Mouse (Mus musculus): ENCODE results near the gene Gimap1. TPM values are rescaled to one million over a fixed set of nuclear protein-coding genes. Genes with fewer than 3 reads are reported as not detected.

Gene Gimap1
- total and polyA plus RNA-seq, 3 experiments, result 54.5 to 144 (median 91.8) TPM

DNA sequence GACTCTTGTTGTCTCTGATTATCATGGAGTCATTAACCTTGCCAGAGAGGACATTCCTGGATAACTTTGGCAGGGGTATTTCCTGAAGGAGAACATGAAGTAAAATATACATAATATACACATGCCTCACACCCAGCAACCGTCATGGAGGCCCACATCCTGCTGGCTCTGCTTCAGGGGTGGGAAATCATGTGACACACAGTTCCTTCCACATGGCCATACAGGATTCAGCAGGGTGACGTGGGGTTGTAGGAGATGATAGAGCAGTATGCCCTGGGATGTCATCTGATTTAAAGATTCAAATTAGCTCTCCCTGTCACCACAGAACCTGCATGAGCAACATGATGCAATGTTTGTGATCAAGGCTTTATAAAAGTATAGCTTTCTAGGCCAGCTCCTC, 49.0 kb downstream of the Gimap1 start:
- dilution Hi-C loops (cut with MboI; ENCODE audit: extremely low pct_ligation_motif_present, extremely low pct_unique_long_range_greater_than_20kb, low sequenced_read_pairs) (no loop called here), in situ Hi-C loops (cut with MboI; ENCODE audit: low pct_ligation_motif_present, low pct_unique_long_range_greater_than_20kb, low sequenced_read_pairs) (no loop called here)
- H3K4me3 ChIP-seq (replicated peaks in 1 of 3; ENCODE audit: low read depth in 2 of 3, low read length in 2 of 3, poor library complexity in 1 of 3), result no peak overlapping the region
- no peaks in the 10 kb centered on the region for H3K9me3 ChIP-seq (replicated peaks; ENCODE audit: low read length)
- no peaks in the 10 kb centered on the region for H3K79me2 ChIP-seq (replicated peaks; ENCODE audit: control insufficient read depth, extremely low read depth, insufficient read depth, poor library complexity, severe bottlenecking)
- no peaks in the 10 kb centered on the region for H3K36me3 ChIP-seq (replicated peaks in 1 of 2; ENCODE audit: control insufficient read depth in 1 of 2, insufficient read depth in 1 of 2, low read length in 1 of 2)
- no peak overlapping the region for H3K27ac ChIP-seq (ENCODE audit: insufficient read depth, low read depth)
- TF ChIP-seq POLR2A (IDR thresholded peaks at IDR 0.05; ENCODE audit: low read depth, low read length) (no peak), IRF4 (IDR thresholded peaks at IDR 0.05; ENCODE audit: low read depth, low read length) (no peak), GABPA (IDR thresholded peaks at IDR 0.05; ENCODE audit: insufficient replicate concordance, low read depth, low read length) (no peak), CHD2 (IDR thresholded peaks at IDR 0.05; ENCODE audit: low read length) (no peak), PAX5 (IDR thresholded peaks at IDR 0.05; ENCODE audit: low read length) (no peak), HCFC1 (IDR thresholded peaks at IDR 0.05; ENCODE audit: low read depth, low read length) (no peak), ZMIZ1 (IDR thresholded peaks at IDR 0.05; ENCODE audit: low read depth, low read length) (no peak), ZNF384 (IDR thresholded peaks at IDR 0.05; ENCODE audit: low read depth, low read length) (no peak), POLR2AphosphoS2 (IDR thresholded peaks at IDR 0.05; ENCODE audit: low read depth, low read length) (no peak), SIN3A (IDR thresholded peaks at IDR 0.05; ENCODE audit: low read length) (no peak), ZC3H11A (IDR thresholded peaks at IDR 0.05; ENCODE audit: low read depth, low read length) (no peak), EP300 (IDR thresholded peaks at IDR 0.05; ENCODE audit: low read length) (no peak), MAX (IDR thresholded peaks at IDR 0.05; ENCODE audit: low read length) (no peak), BHLHE40 (IDR thresholded peaks at IDR 0.05; ENCODE audit: low read depth, low read length) (no peak), ETS1 (conservative IDR thresholded peaks at IDR 0.05; ENCODE audit: low read depth, low read length) (no peak)
- H3K4me2 ChIP-seq (ENCODE audit: insufficient read depth, low read depth, poor library complexity, severe bottlenecking), result no peak overlapping the region
- DNase-seq (ENCODE audit: extremely low read depth), result no peak
- H3K4me1 ChIP-seq (ENCODE audit: control insufficient read depth in 1 of 2, insufficient read depth in 2 of 2), result peaks cover 0 to 7% of the 10 kb centered on the region in 2 experiments; a peak in 1 of 4 replicates
- H3K9ac ChIP-seq (ENCODE audit: insufficient read depth, low read depth), result no peak overlapping the region
- H3K27me3 ChIP-seq (replicated peaks), result no peaks in the 10 kb centered on the region

Other genes starting within 250 kb of the Gimap1 start
Only the 20 nearest of the 22 such genes appear.
- not detected in 2 replicates for gene Atp6v0e2, start 201.4 kb upstream of the Gimap1 start, total RNA-seq (2012; rRNA removed)
- not detected in 2 replicates for gene Atp6v0e2, start 201.4 kb upstream of the Gimap1 start, total RNA-seq (2014; rRNA removed)
- gene Atp6v0e2, start 201.4 kb upstream of the Gimap1 start, polyA plus RNA-seq (2012; ENCODE audit: insufficient read length, low read depth), result not detected in 2 replicates
- gene Lrrc61, start 184.3 kb upstream of the Gimap1 start, total RNA-seq (2012; rRNA removed), result 8.1 and 13.7 TPM in 2 replicates
- gene Lrrc61, start 184.3 kb upstream of the Gimap1 start, total RNA-seq (2014; rRNA removed), result 3.8 and 5.6 TPM in 2 replicates
- gene Lrrc61, start 184.3 kb upstream of the Gimap1 start, polyA plus RNA-seq (2012; ENCODE audit: insufficient read length, low read depth), result 9.4 and 14.2 TPM in 2 replicates
- 0.46 and 0.72 TPM in 2 replicates for gene Rarres2, start 166.3 kb upstream of the Gimap1 start, total RNA-seq (2012; rRNA removed)
- gene Rarres2, start 166.3 kb upstream of the Gimap1 start, total RNA-seq (2014; rRNA removed), result not detected in 2 replicates
- gene Rarres2, start 166.3 kb upstream of the Gimap1 start, polyA plus RNA-seq (2012; ENCODE audit: insufficient read length, low read depth), result not detected in 2 replicates
- not detected in 2 replicates for gene Gm45021, start 149.4 kb upstream of the Gimap1 start, total RNA-seq (2012; rRNA removed)
- not detected in 2 replicates for gene Gm45021, start 149.4 kb upstream of the Gimap1 start, total RNA-seq (2014; rRNA removed)
- gene Gm45021, start 149.4 kb upstream of the Gimap1 start, polyA plus RNA-seq (2012; ENCODE audit: insufficient read length, low read depth), result not detected in 2 replicates
- 23.6 and 28.0 TPM in 2 replicates for gene Repin1, start 145.2 kb upstream of the Gimap1 start, total RNA-seq (2012; rRNA removed)
- gene Repin1, start 145.2 kb upstream of the Gimap1 start, total RNA-seq (2014; rRNA removed), result 11.5 and 12.8 TPM in 2 replicates
- 9.7 and 10.7 TPM in 2 replicates for gene Repin1, start 145.2 kb upstream of the Gimap1 start, polyA plus RNA-seq (2012; ENCODE audit: insufficient read length, low read depth)
- gene Gm44965, start 145.1 kb upstream of the Gimap1 start, total RNA-seq (2012; rRNA removed), result not detected in 2 replicates
- not detected in 2 replicates for gene Gm44965, start 145.1 kb upstream of the Gimap1 start, total RNA-seq (2014; rRNA removed)
- not detected in 2 replicates for gene Gm44965, start 145.1 kb upstream of the Gimap1 start, polyA plus RNA-seq (2012; ENCODE audit: insufficient read length, low read depth)
- 4.7 and 6.5 TPM in 2 replicates for gene Zfp775, start 137.0 kb upstream of the Gimap1 start, total RNA-seq (2012; rRNA removed)
- 2.6 and 3.2 TPM in 2 replicates for gene Zfp775, start 137.0 kb upstream of the Gimap1 start, total RNA-seq (2014; rRNA removed)
- gene Zfp775, start 137.0 kb upstream of the Gimap1 start, polyA plus RNA-seq (2012; ENCODE audit: insufficient read length, low read depth), result 3.3 and 3.5 TPM in 2 replicates
- 3.5 and 5.3 TPM in 2 replicates for gene AI854703, start 112.3 kb upstream of the Gimap1 start, total RNA-seq (2012; rRNA removed)
- 2.1 TPM in 2 replicates for gene AI854703, start 112.3 kb upstream of the Gimap1 start, total RNA-seq (2014; rRNA removed)
- 3.1 and 4.8 TPM in 2 replicates for gene AI854703, start 112.3 kb upstream of the Gimap1 start, polyA plus RNA-seq (2012; ENCODE audit: insufficient read length, low read depth)
- 27.9 and 28.5 TPM in 2 replicates for gene Gimap8, start 91.8 kb upstream of the Gimap1 start, total RNA-seq (2012; rRNA removed)
- 27.5 and 36.8 TPM in 2 replicates for gene Gimap8, start 91.8 kb upstream of the Gimap1 start, total RNA-seq (2014; rRNA removed)
- gene Gimap8, start 91.8 kb upstream of the Gimap1 start, polyA plus RNA-seq (2012; ENCODE audit: insufficient read length, low read depth), result 21.6 and 22.1 TPM in 2 replicates
- gene Gimap9, start 62.9 kb upstream of the Gimap1 start, total RNA-seq (2012; rRNA removed), result 31.0 and 38.5 TPM in 2 replicates
- 75.1 and 83.9 TPM in 2 replicates for gene Gimap9, start 62.9 kb upstream of the Gimap1 start, total RNA-seq (2014; rRNA removed)
- 43.4 and 46.1 TPM in 2 replicates for gene Gimap9, start 62.9 kb upstream of the Gimap1 start, polyA plus RNA-seq (2012; ENCODE audit: insufficient read length, low read depth)
- 113 and 144 TPM in 2 replicates for gene Gimap4, start 54.5 kb upstream of the Gimap1 start, total RNA-seq (2012; rRNA removed)
- 264 and 316 TPM in 2 replicates for gene Gimap4, start 54.5 kb upstream of the Gimap1 start, total RNA-seq (2014; rRNA removed)
- 203 and 274 TPM in 2 replicates for gene Gimap4, start 54.5 kb upstream of the Gimap1 start, polyA plus RNA-seq (2012; ENCODE audit: insufficient read length, low read depth)
- gene Gimap6, start 30.8 kb upstream of the Gimap1 start, total RNA-seq (2012; rRNA removed), result 78.1 and 88.9 TPM in 2 replicates
- 128 and 158 TPM in 2 replicates for gene Gimap6, start 30.8 kb upstream of the Gimap1 start, total RNA-seq (2014; rRNA removed)
- 87.9 and 97.2 TPM in 2 replicates for gene Gimap6, start 30.8 kb upstream of the Gimap1 start, polyA plus RNA-seq (2012; ENCODE audit: insufficient read length, low read depth)
- 10.0 and 12.0 TPM in 2 replicates for gene Gm28053, start 20.4 kb upstream of the Gimap1 start, total RNA-seq (2012; rRNA removed)
- gene Gm28053, start 20.4 kb upstream of the Gimap1 start, total RNA-seq (2014; rRNA removed), result 8.0 and 8.8 TPM in 2 replicates
- gene Gm28053, start 20.4 kb upstream of the Gimap1 start, polyA plus RNA-seq (2012; ENCODE audit: insufficient read length, low read depth), result 22.7 and 46.9 TPM in 2 replicates
- gene Gimap7, start 20.4 kb upstream of the Gimap1 start, total RNA-seq (2012; rRNA removed), result 14.5 and 16.3 TPM in 2 replicates
- 4.2 and 4.3 TPM in 2 replicates for gene Gimap7, start 20.4 kb upstream of the Gimap1 start, total RNA-seq (2014; rRNA removed)
- 7.0 and 7.1 TPM in 2 replicates for gene Gimap7, start 20.4 kb upstream of the Gimap1 start, polyA plus RNA-seq (2012; ENCODE audit: insufficient read length, low read depth)
- 82.1 and 82.3 TPM in 2 replicates for gene Gimap5, start 7.1 kb downstream of the Gimap1 start, total RNA-seq (2012; rRNA removed)
- 74.6 and 77.6 TPM in 2 replicates for gene Gimap5, start 7.1 kb downstream of the Gimap1 start, total RNA-seq (2014; rRNA removed)
- gene Gimap5, start 7.1 kb downstream of the Gimap1 start, polyA plus RNA-seq (2012; ENCODE audit: insufficient read length, low read depth), result 56.9 and 59.6 TPM in 2 replicates
- 25.9 and 28.2 TPM in 2 replicates for gene Gimap3, start 31.8 kb downstream of the Gimap1 start, total RNA-seq (2012; rRNA removed)
- gene Gimap3, start 31.8 kb downstream of the Gimap1 start, total RNA-seq (2014; rRNA removed), result 10.8 and 11.6 TPM in 2 replicates
- 16.8 and 17.7 TPM in 2 replicates for gene Gimap3, start 31.8 kb downstream of the Gimap1 start, polyA plus RNA-seq (2012; ENCODE audit: insufficient read length, low read depth)
- gene Tmem176a, start 101.9 kb downstream of the Gimap1 start, total RNA-seq (2012; rRNA removed), result 24.9 and 27.2 TPM in 2 replicates
- 30.0 and 34.6 TPM in 2 replicates for gene Tmem176a, start 101.9 kb downstream of the Gimap1 start, total RNA-seq (2014; rRNA removed)
- gene Tmem176a, start 101.9 kb downstream of the Gimap1 start, polyA plus RNA-seq (2012; ENCODE audit: insufficient read length, low read depth), result 49.8 and 58.0 TPM in 2 replicates
- gene Tmem176b, start 102.4 kb downstream of the Gimap1 start, total RNA-seq (2012; rRNA removed), result 39.4 and 43.3 TPM in 2 replicates
- 82.2 and 89.8 TPM in 2 replicates for gene Tmem176b, start 102.4 kb downstream of the Gimap1 start, total RNA-seq (2014; rRNA removed)
- 159 and 162 TPM in 2 replicates for gene Tmem176b, start 102.4 kb downstream of the Gimap1 start, polyA plus RNA-seq (2012; ENCODE audit: insufficient read length, low read depth)
- gene Aoc1, start 133.8 kb downstream of the Gimap1 start, total RNA-seq (2012; rRNA removed), result 0.13 TPM in 1 of 2 replicates, not detected in the other
- 0.19 and 0.24 TPM in 2 replicates for gene Aoc1, start 133.8 kb downstream of the Gimap1 start, total RNA-seq (2014; rRNA removed)
- gene Aoc1, start 133.8 kb downstream of the Gimap1 start, polyA plus RNA-seq (2012; ENCODE audit: insufficient read length, low read depth), result 0.15 and 0.21 TPM in 2 replicates
- gene 1600015I10Rik, start 190.8 kb downstream of the Gimap1 start, total RNA-seq (2012; rRNA removed), result not detected in 2 replicates
- not detected in 2 replicates for gene 1600015I10Rik, start 190.8 kb downstream of the Gimap1 start, total RNA-seq (2014; rRNA removed)
- gene 1600015I10Rik, start 190.8 kb downstream of the Gimap1 start, polyA plus RNA-seq (2012; ENCODE audit: insufficient read length, low read depth), result not detected in 2 replicates

Measured in CH12.LX (cell line).